Mouse (Mus musculus) effector memory CD4-positive, alpha-beta T cell, adult 7 months (primary cell): ENCODE data around the gene Olfr503. TPM values are rescaled to one million over a fixed set of nuclear protein-coding genes. Genes with fewer than 3 reads are reported as not detected.

ENCODE experiments used
- polyA plus RNA-seq: library from polyadenylated mRNA; unstranded; fragments of 100-300 nt; shearing (Covaris generic); gene quantifications from one replicate; pipeline ENCODE4 v1.2.1, GENCODE M21; 2017

Olfr503 gene
- polyA plus RNA-seq = not detected

GRCm38 (mm10) chr7:108544227-108544626 is at the start of gene Olfr503:
TSS of gene Olfr503 (plus strand) at chr7:108544527.

GRCm38 (mm10) chr7:108524965-108525364 is 19.4 kb upstream of the Olfr503 start, which contains the start of gene Olfr502:
TSS of gene Olfr502 (minus strand) at chr7:108525065.

DNA sequence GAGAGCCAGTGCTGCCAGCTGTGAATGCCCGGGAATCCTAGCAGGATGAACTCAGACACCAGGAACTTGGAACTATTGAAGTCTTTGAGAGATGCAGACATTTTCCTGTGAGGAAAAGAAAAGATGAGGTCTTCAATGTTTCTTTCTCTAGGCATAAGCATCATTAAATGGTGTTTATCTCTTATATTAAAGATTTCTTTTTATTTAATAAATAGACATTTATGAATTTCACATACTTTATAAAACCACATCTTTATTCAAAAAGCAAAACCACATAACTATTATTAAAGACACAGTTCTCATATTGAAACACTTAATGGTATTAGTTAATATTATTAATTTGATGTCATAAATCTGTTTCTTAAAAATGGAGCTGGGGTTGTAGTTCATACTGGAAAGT is 21.4 kb downstream of the Olfr503 start, which contains the start of gene Olfr504:
Olfr504 (minus strand) TSS at position 101 of the 400 bp plus-strand sequence.

Other genes with a start within 250 kb of the Olfr503 start
- not detected for gene Olfr491, start 231.1 kb upstream of the Olfr503 start, polyA plus RNA-seq
- gene Olfr492, start 220.9 kb upstream of the Olfr503 start, polyA plus RNA-seq = not detected
- gene Olfr493, start 197.5 kb upstream of the Olfr503 start, polyA plus RNA-seq = not detected
- gene Olfr494, start 179.2 kb upstream of the Olfr503 start, polyA plus RNA-seq = not detected
- gene Olfr495, start 151.4 kb upstream of the Olfr503 start, polyA plus RNA-seq = not detected
- not detected for gene Olfr497, start 124.1 kb upstream of the Olfr503 start, polyA plus RNA-seq
- not detected for gene Olfr498, start 79.2 kb upstream of the Olfr503 start, polyA plus RNA-seq
- 0.20 TPM for gene Olfr502, start 19.5 kb upstream of the Olfr503 start, polyA plus RNA-seq
- not detected for gene Olfr504, start 21.3 kb downstream of the Olfr503 start, polyA plus RNA-seq
- not detected for gene Olfr506, start 66.3 kb downstream of the Olfr503 start, polyA plus RNA-seq
- not detected for gene Olfr507, start 77.3 kb downstream of the Olfr503 start, polyA plus RNA-seq
- not detected for gene Olfr508, start 85.5 kb downstream of the Olfr503 start, polyA plus RNA-seq
- not detected for gene Olfr509, start 107.4 kb downstream of the Olfr503 start, polyA plus RNA-seq
- not detected for gene Olfr510, start 121.9 kb downstream of the Olfr503 start, polyA plus RNA-seq
- not detected for gene Olfr512, start 168.8 kb downstream of the Olfr503 start, polyA plus RNA-seq
- gene Olfr513, start 206.4 kb downstream of the Olfr503 start, polyA plus RNA-seq = not detected